Mouse (Mus musculus) liver, embryonic 14.5 days (tissue): ENCODE results near the gene C130032M10Rik. TPM values are rescaled to one million over a fixed set of nuclear protein-coding genes. Genes with fewer than 3 reads are reported as not detected.

ENCODE experiments used
- ATAC-seq: fragments of 200-750 bp; cut with Nextera tagmentation; 2 replicates; pipeline ENCODE4 v1.8.0; 2017; ENCODE audit warnings: moderate number of reproducible peaks, mild to moderate bottlenecking, moderate library complexity; ENCODE audit not compliant: insufficient read depth
- DNase-seq, 3 experiments: peaks; one replicate each; pipeline ENCODE4 v3.0.0-alpha.2; 2012 to 2013; ENCODE audit warnings: low read depth in 3 of 3, low spot score in 3 of 3
- H3K27ac ChIP-seq: fragments of 300-500 bp; sonication (generic); 2 replicates; pipeline ENCODE4 v1.5.1; 2014; ENCODE audit warnings: moderate library complexity, mild to moderate bottlenecking, control low read depth, inconsistent platforms
- H3K27me3 ChIP-seq: fragments of 300-500 bp; sonication (generic); 2 replicates; pipeline ENCODE4 v1.6.1; 2014; ENCODE audit warnings: mild to moderate bottlenecking, low read length, moderate library complexity; ENCODE audit not compliant: control insufficient read depth, insufficient read depth
- H3K36me3 ChIP-seq: fragments of 300-500 bp; sonication (generic); replicated peaks from 2 replicates; pipeline ENCODE4 v1.6.1; 2014; ENCODE audit warnings: low read depth; ENCODE audit not compliant: control insufficient read depth, insufficient read depth
- H3K4me1 ChIP-seq, 2 experiments: fragments of 200-500 bp in 1 of 2; fragments of 300-500 bp in 1 of 2; sonication (generic) in 1 of 2; replicated peaks; 2 replicates each; pipeline ENCODE4 v1.6.1; 2012 to 2014; ENCODE audit warnings: antibody characterized with exemption in 1 of 2, inconsistent platforms in 1 of 2, low read length in 1 of 2; ENCODE audit not compliant: control insufficient read depth in 2 of 2, insufficient read depth in 2 of 2
- H3K4me2 ChIP-seq: fragments of 300-500 bp; sonication (generic); 2 replicates; pipeline ENCODE4 v1.6.1; 2014; ENCODE audit warnings: low read depth, mild to moderate bottlenecking, control low read depth, moderate library complexity
- H3K4me3 ChIP-seq, 2 experiments: fragments of 200-500 bp in 1 of 2; fragments of 300-500 bp in 1 of 2; sonication (generic) in 1 of 2; 2 replicates each; pipeline ENCODE4 v1.5.1; 2012 to 2014; ENCODE audit warnings: low read depth in 2 of 2, low read length in 2 of 2, mild to moderate bottlenecking in 2 of 2, control low read depth in 1 of 2, inconsistent platforms in 1 of 2, moderate library complexity in 1 of 2; ENCODE audit not compliant: insufficient read depth in 1 of 2
- H3K9ac ChIP-seq: fragments of 300-500 bp; sonication (generic); replicated peaks from 2 replicates; pipeline ENCODE4 v1.6.1; 2014; ENCODE audit warnings: mild to moderate bottlenecking, control low read depth, moderate library complexity
- H3K9me3 ChIP-seq: fragments of 300-500 bp; sonication (generic); 2 replicates; pipeline ENCODE4 v1.6.1; 2016; ENCODE audit warnings: low read length, mixed read lengths; ENCODE audit not compliant: control insufficient read depth
- CTCF ChIP-seq: IDR thresholded peaks from 2 replicates; pipeline ENCODE4 v1.5.1; 2016; ENCODE audit warnings: antibody characterized with exemption, low read depth, control low read depth
- EP300 ChIP-seq: IDR thresholded peaks from 2 replicates; pipeline ENCODE4 v1.6.1; 2016; ENCODE audit warnings: antibody characterized with exemption, low read depth
- WGBS: fragments of 180-500 bp; shearing (Covaris S2); extraction: QIAGEN DNeasy Blood & Tissue Kit; methylation state at CpG from one replicate; pipeline ENCODE4 v1.1.7; 2014; ENCODE audit not compliant: insufficient replicate concordance; 5-methylcytosine and 5-hydroxymethylcytosine counted together
- polyA plus RNA-seq, 2 experiments: library from polyadenylated mRNA; depleted of rRNA in 1 of 2; stranded (reverse) in 1 of 2; unstranded in 1 of 2; fragments of >200 nt; fragmentation: Nextera tagmentation in 1 of 2; extraction: Ambion mirVana in 1 of 2; gene quantifications; 2 replicates each; pipeline versions ENCODE4 v1.2.1 to v1.2.3; 2012 to 2014

The C130032M10Rik gene
- polyA plus RNA-seq, 2 experiments = not detected

- ATAC-seq (no peak), DNase-seq (no peak)
- no peaks in the 10 kb centered on the region for H3K9me3 ChIP-seq
- TF ChIP-seq CTCF (no peak), EP300 (no peak)
- peaks cover 0 to 14% of the 10 kb centered on the region in 2 experiments; a peak in 2 of 4 replicates for H3K4me1 ChIP-seq
- H3K4me2 ChIP-seq = no peak overlapping the region
- no peak overlapping the region for H3K27ac ChIP-seq
- H3K36me3 ChIP-seq = no peaks in the 10 kb centered on the region
- H3K4me3 ChIP-seq = no peak overlapping the region
- peaks cover 9% of the 10 kb centered on the region for H3K27me3 ChIP-seq
- H3K9ac ChIP-seq = no peak overlapping the region
Measured at GRCm38 (mm10) chr9:114553828-114554227, 38.3 kb downstream of the C130032M10Rik start.

DNA sequence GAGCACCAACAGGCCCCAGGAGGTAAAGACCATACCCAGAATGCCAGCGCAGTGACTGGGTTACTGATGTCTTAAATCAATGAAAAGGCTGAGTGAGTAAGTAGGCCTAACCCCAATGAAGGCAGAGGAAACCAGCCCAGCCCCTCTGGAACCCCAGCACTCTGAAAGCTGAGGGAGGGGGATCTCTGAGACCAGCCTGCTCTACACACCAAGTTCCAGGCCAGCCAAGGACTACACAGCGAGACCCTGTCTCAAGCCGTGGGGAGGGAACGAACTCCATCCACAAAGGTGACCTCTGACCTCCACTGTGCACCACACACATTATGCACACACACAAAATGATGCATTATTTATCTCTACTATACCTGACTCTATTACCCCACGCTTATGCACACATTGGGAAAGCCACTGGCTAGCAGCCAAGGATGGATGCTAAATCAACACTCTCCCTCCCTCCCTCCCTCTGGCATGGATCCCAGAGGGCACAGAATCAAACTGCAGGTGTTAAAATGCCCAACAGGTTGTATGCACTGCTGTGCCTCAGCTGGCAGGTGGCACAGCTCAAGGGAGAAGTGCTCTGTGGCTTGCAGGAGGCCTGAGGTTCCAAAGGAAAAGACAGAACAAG, 39.0 kb downstream of the C130032M10Rik start:
- Histone ChIP-seq H3K27me3 (peaks cover 13% of the 10 kb centered on the region), H3K27ac (no peak overlapping the region)
- DNase-seq = no peak

DNA sequence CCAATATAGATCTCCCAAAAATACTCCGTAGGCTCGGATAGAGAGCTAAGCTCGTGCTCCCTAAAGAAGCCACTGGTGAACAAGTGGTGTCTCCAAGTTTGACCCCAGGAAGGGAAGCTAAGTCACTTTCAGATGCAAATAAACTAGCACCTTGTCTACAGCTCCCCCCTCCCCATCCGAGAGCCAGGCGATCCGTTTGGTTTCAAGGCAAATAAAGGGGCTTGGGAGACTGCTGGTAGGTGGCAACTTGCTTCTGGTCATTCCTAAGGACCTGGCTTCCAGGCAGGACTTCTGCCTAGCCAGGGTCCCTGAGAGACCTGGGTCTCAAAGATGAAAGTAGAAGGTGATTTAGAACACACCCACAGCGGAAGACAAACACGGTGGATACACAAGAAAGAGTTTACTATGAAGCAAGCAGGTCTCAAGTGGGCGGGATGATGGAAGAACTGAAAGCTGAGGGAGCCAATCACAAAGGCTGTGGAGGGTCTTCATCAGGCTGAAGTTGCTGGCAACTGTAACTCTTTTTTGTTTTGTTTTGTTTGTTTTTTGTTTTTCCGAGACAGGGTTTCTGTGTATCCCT, 40.9 kb downstream of the C130032M10Rik start:
- no peak overlapping the region for H3K27ac ChIP-seq
- ATAC-seq = no peak
- H3K9ac ChIP-seq = no peak overlapping the region
- H3K9me3 ChIP-seq = no peaks in the 10 kb centered on the region
- no peaks in the 10 kb centered on the region for H3K36me3 ChIP-seq
- DNase-seq = no peak
- TF ChIP-seq CTCF = no peak
- no peak for TF ChIP-seq EP300
- no peak overlapping the region for H3K4me3 ChIP-seq
- peaks cover 0 to 10% of the 10 kb centered on the region in 2 experiments; a peak in 1 of 4 replicates for H3K4me1 ChIP-seq
- 41% methylated on average over 10 of the region's 10 CpGs for WGBS
- H3K27me3 ChIP-seq = peaks cover 31% of the 10 kb centered on the region
- H3K4me2 ChIP-seq = peak overlapping the region; percentile 28; the same call in 1 of the 2 replicates

More for the DNA sequence above, 39.0 kb downstream of the C130032M10Rik start:
- no peak overlapping the region for H3K4me2 ChIP-seq
- H3K9ac ChIP-seq = no peak overlapping the region
- H3K36me3 ChIP-seq = no peaks in the 10 kb centered on the region
- H3K4me1 ChIP-seq = peaks cover 0 to 13% of the 10 kb centered on the region in 2 experiments; a peak in 1 of 4 replicates
- TF ChIP-seq EP300 = no peak
- no peak for TF ChIP-seq CTCF
- H3K9me3 ChIP-seq = no peaks in the 10 kb centered on the region
- H3K4me3 ChIP-seq = no peak overlapping the region
- ATAC-seq = peak; percentile 70
- 73% methylated on average over 5 of the region's 5 CpGs for WGBS

GRCm38 (mm10) chr9:114557086-114557485, 41.6 kb downstream of the C130032M10Rik start:
- TF ChIP-seq EP300 (no peak), CTCF (no peak)
- Histone ChIP-seq H3K4me3 (no peak overlapping the region), H3K36me3 (no peaks in the 10 kb centered on the region), H3K27me3 (peaks cover 38% of the 10 kb centered on the region), H3K27ac (no peak overlapping the region), H3K4me2 (peak overlapping the region; percentile 20; the same call in 1 of the 2 replicates), H3K9me3 (no peaks in the 10 kb centered on the region), H3K4me1 (peaks cover 0 to 10% of the 10 kb centered on the region in 2 experiments; a peak in 1 of 4 replicates), H3K9ac (no peak overlapping the region)
- 24% methylated on average over 7 of the region's 7 CpGs for WGBS
- DNase-seq (no peak), ATAC-seq (no peak)

GRCm38 (mm10) chr9:114560141-114560540, 44.6 kb downstream of the C130032M10Rik start:
- H3K9me3 ChIP-seq = no peaks in the 10 kb centered on the region
- 23% methylated on average over 7 of the region's 7 CpGs for WGBS
- H3K4me1 ChIP-seq = peaks cover 0 to 2% of the 10 kb centered on the region in 2 experiments; a peak in 1 of 4 replicates
- H3K36me3 ChIP-seq = no peaks in the 10 kb centered on the region
- peak overlapping the region; percentile 10 to 55; a peak in 2 of 4 replicates for H3K4me3 ChIP-seq
- peaks cover 68% of the 10 kb centered on the region for H3K27me3 ChIP-seq
- ATAC-seq (no peak), DNase-seq (no peak)
- no peak overlapping the region for H3K9ac ChIP-seq
- TF ChIP-seq EP300 (no peak), CTCF (no peak)
- H3K4me2 ChIP-seq = peak overlapping the region; percentile 45
- H3K27ac ChIP-seq = no peak overlapping the region
